Mouse (Mus musculus) intestine, embryonic 16.5 days (tissue): ENCODE results near the gene 5031439G07Rik. TPM values are rescaled to one million over a fixed set of nuclear protein-coding genes. Genes with fewer than 3 reads are reported as not detected.

Experiments
- ATAC-seq: fragments of 200-750 bp; cut with Nextera tagmentation; 2 replicates; pipeline ENCODE4 v1.8.0; 2017; ENCODE audit warnings: moderate TSS enrichment, moderate library complexity
- H3K27ac ChIP-seq: fragments of 300-500 bp; sonication (generic); 2 replicates; pipeline ENCODE4 v1.5.1; 2014; ENCODE audit warnings: mild to moderate bottlenecking, low read length
- H3K27me3 ChIP-seq: fragments of 300-500 bp; sonication (generic); replicated peaks from 2 replicates; pipeline ENCODE4 v1.6.1; 2014; ENCODE audit warnings: low read length, control low read depth, mixed read lengths; ENCODE audit not compliant: control insufficient read depth, insufficient read depth
- H3K36me3 ChIP-seq: fragments of 300-500 bp; sonication (generic); 2 replicates; pipeline ENCODE4 v1.6.1; 2014; ENCODE audit warnings: low read length, control low read depth; ENCODE audit not compliant: control insufficient read depth, insufficient read depth
- H3K4me1 ChIP-seq: fragments of 300-500 bp; sonication (generic); 2 replicates; pipeline ENCODE4 v1.6.1; 2014; ENCODE audit warnings: low read length, control low read depth, mixed read lengths; ENCODE audit not compliant: control insufficient read depth, insufficient read depth
- H3K4me2 ChIP-seq: fragments of 300-500 bp; sonication (generic); 2 replicates; pipeline ENCODE4 v1.6.1; 2014; ENCODE audit warnings: low read depth, low read length, control low read depth
- H3K4me3 ChIP-seq: fragments of 300-500 bp; sonication (generic); 2 replicates; pipeline ENCODE4 v1.5.1; 2014; ENCODE audit warnings: mild to moderate bottlenecking, low read length
- H3K9ac ChIP-seq: fragments of 300-500 bp; sonication (generic); 2 replicates; pipeline ENCODE4 v1.6.1; 2014; ENCODE audit warnings: low read depth, low read length
- H3K9me3 ChIP-seq: fragments of 300-500 bp; sonication (generic); 2 replicates; pipeline ENCODE4 v1.6.1; 2016; ENCODE audit warnings: low read length, control low read depth; ENCODE audit not compliant: control insufficient read depth
- WGBS: fragments of 180-500 bp; shearing (Covaris S2); extraction: QIAGEN DNeasy Blood & Tissue Kit; methylation state at CpG from one replicate; pipeline ENCODE4 v1.1.7; 2014; 5-methylcytosine and 5-hydroxymethylcytosine counted together
- polyA plus RNA-seq: library from polyadenylated mRNA; unstranded; fragments of >200 nt; fragmentation: Nextera tagmentation; extraction: Ambion mirVana; gene quantifications from 2 replicates; pipeline ENCODE4 v1.2.1, GENCODE M21; 2015

Gene 5031439G07Rik
- polyA plus RNA-seq, 1 experiment from 2014 or later, result 7.1 TPM

- Histone ChIP-seq H3K36me3 (no peaks in the 10 kb centered on the region), H3K27me3 (no peaks in the 10 kb centered on the region), H3K4me3 (no peak overlapping the region), H3K9me3 (no peaks in the 10 kb centered on the region), H3K4me2 (no peak overlapping the region), H3K4me1 (peaks cover 3% of the 10 kb centered on the region; the same call in 1 of the 2 replicates), H3K9ac (no peak overlapping the region), H3K27ac (no peak overlapping the region)
- ATAC-seq, result no peak
- WGBS, result 78% methylated on average over 5 of the region's 5 CpGs
These were observed 23.6 kb downstream of the 5031439G07Rik start for GRCm38 (mm10) chr15:84964771-84965170.

- WGBS, result 88% methylated on average over 2 of the region's 2 CpGs
- Histone ChIP-seq H3K27me3 (no peaks in the 10 kb centered on the region), H3K4me1 (peaks cover 3% of the 10 kb centered on the region; the same call in 1 of the 2 replicates), H3K9ac (no peak overlapping the region), H3K36me3 (no peaks in the 10 kb centered on the region), H3K27ac (no peak overlapping the region), H3K4me2 (no peak overlapping the region), H3K4me3 (no peak overlapping the region), H3K9me3 (no peaks in the 10 kb centered on the region)
- ATAC-seq, result no peak
These were observed 25.8 kb downstream of the 5031439G07Rik start for GRCm38 (mm10) chr15:84962518-84962917.

GRCm38 (mm10) chr15:84960692-84961091 is 27.7 kb downstream of the 5031439G07Rik start:
- Histone ChIP-seq H3K4me2 (no peak overlapping the region), H3K27ac (no peak overlapping the region), H3K27me3 (no peaks in the 10 kb centered on the region), H3K4me3 (no peak overlapping the region), H3K9ac (no peak overlapping the region), H3K9me3 (no peaks in the 10 kb centered on the region), H3K4me1 (peaks cover 3% of the 10 kb centered on the region; the same call in 1 of the 2 replicates), H3K36me3 (no peaks in the 10 kb centered on the region)
- ATAC-seq, result no peak
- WGBS, result 42% methylated on average over 8 of the region's 8 CpGs

GRCm38 (mm10) chr15:84959891-84960290 is 28.5 kb downstream of the 5031439G07Rik start:
- Histone ChIP-seq H3K4me2 (no peak overlapping the region), H3K4me3 (no peak overlapping the region), H3K9ac (no peak overlapping the region), H3K27me3 (no peaks in the 10 kb centered on the region), H3K27ac (no peak overlapping the region), H3K9me3 (no peaks in the 10 kb centered on the region), H3K4me1 (peaks cover 3% of the 10 kb centered on the region; the same call in 1 of the 2 replicates), H3K36me3 (no peaks in the 10 kb centered on the region)
- WGBS, result 75% methylated on average over 6 of the region's 6 CpGs
- no peak for ATAC-seq

GRCm38 (mm10) chr15:84958331-84958730 is 30.0 kb downstream of the 5031439G07Rik start:
- no peaks in the 10 kb centered on the region for H3K27me3 ChIP-seq
- no peak overlapping the region for H3K9ac ChIP-seq
- peaks cover 3% of the 10 kb centered on the region; the same call in 1 of the 2 replicates for H3K4me1 ChIP-seq
- H3K4me2 ChIP-seq, result no peak overlapping the region
- ATAC-seq, result no peak
- no peaks in the 10 kb centered on the region for H3K9me3 ChIP-seq
- H3K4me3 ChIP-seq, result no peak overlapping the region
- peaks cover 3% of the 10 kb centered on the region; the same call in 1 of the 2 replicates for H3K36me3 ChIP-seq
- H3K27ac ChIP-seq, result no peak overlapping the region
- WGBS, result 96% methylated on average over 3 of the region's 3 CpGs

- no peak overlapping the region for H3K9ac ChIP-seq
- 30% methylated on average over 3 of the region's 3 CpGs for WGBS
- H3K4me2 ChIP-seq, result no peak overlapping the region
- H3K4me1 ChIP-seq, result peaks cover 3% of the 10 kb centered on the region; the same call in 1 of the 2 replicates
- no peak for ATAC-seq
- H3K4me3 ChIP-seq, result no peak overlapping the region
- no peak overlapping the region for H3K27ac ChIP-seq
- peaks cover 5% of the 10 kb centered on the region; the same call in 1 of the 2 replicates for H3K36me3 ChIP-seq
- H3K9me3 ChIP-seq, result no peaks in the 10 kb centered on the region
- no peaks in the 10 kb centered on the region for H3K27me3 ChIP-seq
These were observed 30.5 kb downstream of the 5031439G07Rik start for GRCm38 (mm10) chr15:84957851-84958250.

- Histone ChIP-seq H3K27me3 (no peaks in the 10 kb centered on the region), H3K4me2 (no peak overlapping the region), H3K9me3 (no peaks in the 10 kb centered on the region), H3K4me3 (no peak overlapping the region), H3K4me1 (no peaks in the 10 kb centered on the region), H3K9ac (no peak overlapping the region), H3K27ac (no peak overlapping the region), H3K36me3 (peaks cover 11% of the 10 kb centered on the region)
- ATAC-seq, result no peak
- WGBS, result 92% methylated on average over 11 of the region's 11 CpGs
These were observed 35.1 kb downstream of the 5031439G07Rik start for GRCm38 (mm10) chr15:84953259-84953658.

GRCm38 (mm10) chr15:84950053-84950452 is 38.3 kb downstream of the 5031439G07Rik start:
- Histone ChIP-seq H3K4me1 (no peaks in the 10 kb centered on the region), H3K9ac (no peak overlapping the region), H3K9me3 (no peaks in the 10 kb centered on the region), H3K4me3 (no peak overlapping the region), H3K27me3 (no peaks in the 10 kb centered on the region), H3K4me2 (no peak overlapping the region), H3K27ac (no peak overlapping the region), H3K36me3 (peaks cover 11% of the 10 kb centered on the region)
- ATAC-seq, result no peak
- WGBS, result 83% methylated on average over 4 of the region's 4 CpGs

GRCm38 (mm10) chr15:84948990-84949389 is 39.4 kb downstream of the 5031439G07Rik start:
- no peaks in the 10 kb centered on the region for H3K27me3 ChIP-seq
- ATAC-seq, result no peak
- no peak overlapping the region for H3K4me3 ChIP-seq
- H3K4me2 ChIP-seq, result no peak overlapping the region
- H3K4me1 ChIP-seq, result no peaks in the 10 kb centered on the region
- H3K9me3 ChIP-seq, result no peaks in the 10 kb centered on the region
- H3K9ac ChIP-seq, result no peak overlapping the region
- peaks cover 11% of the 10 kb centered on the region for H3K36me3 ChIP-seq
- WGBS, result 89% methylated on average over 14 of the region's 14 CpGs
- no peak overlapping the region for H3K27ac ChIP-seq

GRCm38 (mm10) chr15:84944319-84944718 is 44.0 kb downstream of the 5031439G07Rik start:
- Histone ChIP-seq H3K9ac (no peak overlapping the region), H3K4me3 (no peak overlapping the region), H3K9me3 (no peaks in the 10 kb centered on the region), H3K27me3 (no peaks in the 10 kb centered on the region), H3K4me1 (no peaks in the 10 kb centered on the region), H3K4me2 (no peak overlapping the region), H3K27ac (no peak overlapping the region), H3K36me3 (peaks cover 16% of the 10 kb centered on the region)
- WGBS, result 83% methylated on average over 5 of the region's 5 CpGs
- no peak for ATAC-seq
